Mouse (Mus musculus): ENCODE measurements around the gene Kdm4d.
"Not testable (repeated sequence)": the region's sequence is repeated elsewhere in the genome, so short reads cannot be mapped to it uniquely, and the experiment has no call there.

DNA sequence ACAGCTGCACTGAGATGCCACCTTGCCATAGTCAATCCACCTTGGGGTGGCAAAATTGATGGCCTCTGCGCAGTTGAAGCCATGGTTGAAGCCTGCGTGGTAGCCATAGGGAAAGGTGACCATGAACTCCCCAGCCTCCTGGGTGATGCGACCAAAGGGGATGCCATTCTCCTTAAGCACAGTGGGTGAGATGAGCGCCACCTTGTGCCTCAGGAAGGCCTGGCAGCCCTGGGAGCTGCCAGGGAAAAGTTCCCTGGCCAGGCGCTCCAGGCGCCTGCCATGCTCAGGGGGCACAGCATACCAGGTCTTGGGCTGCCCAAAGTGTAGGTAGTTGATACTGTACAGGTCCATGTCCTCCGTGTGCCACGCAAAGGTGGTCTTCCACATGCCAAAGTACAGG is 49.2 kb downstream of the Kdm4d start:
- TF ChIP-seq POLR2A (IDR thresholded peaks at IDR 0.05; ENCODE audit: insufficient read length, low read depth); MAX (IDR thresholded peaks at IDR 0.05; ENCODE audit: low read depth); MYOG (IDR thresholded peaks at IDR 0.05; ENCODE audit: control insufficient read depth in 1 of 3, insufficient read depth in 1 of 3, insufficient read length in 2 of 3, low read depth in 2 of 3); POLR2AphosphoS2 (IDR thresholded peaks at IDR 0.05; ENCODE audit: insufficient read length, low read depth); REST (IDR thresholded peaks at IDR 0.05; ENCODE audit: insufficient read depth, insufficient read length); MYOD1 (IDR thresholded peaks at IDR 0.05; ENCODE audit: control insufficient read depth in 1 of 3, insufficient read length in 2 of 3, low read depth in 2 of 3); USF1 (IDR thresholded peaks at IDR 0.05; ENCODE audit: low read depth): not testable (repeated sequence)

Measured in myocyte (in vitro differentiated cells).